In the genomic region with DNA sequence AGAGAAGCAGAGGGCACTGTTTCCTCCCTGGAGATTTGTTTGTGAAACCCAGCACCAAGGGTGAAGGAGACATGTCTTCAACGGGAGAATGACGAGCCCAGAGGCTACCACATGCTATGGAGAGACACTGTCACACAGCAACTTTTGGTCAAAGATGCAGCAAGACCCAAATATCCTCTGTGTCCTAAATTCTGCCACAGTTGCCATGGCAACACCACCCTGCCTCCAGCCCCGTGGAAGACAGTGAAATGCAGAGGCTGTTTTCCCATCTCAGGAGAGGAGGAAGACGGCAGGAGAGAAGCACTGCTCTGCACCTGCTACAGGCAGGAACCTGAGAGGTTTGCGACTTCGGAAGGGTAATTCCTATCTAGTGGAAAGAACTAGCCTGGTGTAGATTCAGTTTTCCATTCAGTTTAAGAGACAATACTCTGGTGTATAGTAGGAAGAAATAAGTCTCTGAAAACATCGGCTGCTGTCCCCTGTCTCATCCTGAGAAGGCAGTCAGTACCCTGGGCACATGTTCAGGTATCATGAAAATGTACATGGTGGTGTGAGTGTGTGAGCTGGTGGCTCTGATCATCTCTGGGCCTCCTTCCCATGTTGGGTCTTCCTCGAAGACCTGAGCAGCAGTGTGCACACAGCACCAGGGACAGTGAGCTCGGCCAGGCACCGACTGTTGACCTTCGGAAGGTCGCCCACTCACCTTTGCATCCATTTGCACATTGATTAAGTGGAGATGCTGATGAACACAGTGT, we compare ENCODE assay signal across 9 mouse cellular contexts.
DNase-seq lines count a peak whose midpoint lies in the region; ATAC-seq lines count a peak whose summit lies in the region.
"Had no signal": no experiment of that assay in that cellular context is flagged by ENCODE, and none has a peak within 500 bp of the region (broad histone marks: within the 10 kb centered on the region; RNA-seq: fewer than 3 reads in every experiment).

No protein-coding gene starts in this region.

- peak; percentile 71 to 73 for DNase-seq in cerebellum, postnatal 14 days
- peak; percentile 67 for DNase-seq in hindbrain, embryonic 11.5 days (ENCODE audit: low spot score)
- DNase-seq in left cerebral cortex, postnatal 36 days (ENCODE audit: low spot score in 2 of 2), result peak; percentile 81 to 83
- peak; percentile 79 for DNase-seq in right cerebral cortex, postnatal 14 days
- no peak for DNase-seq in ovary, postnatal 10 days (ENCODE audit: low spot score)
- DNase-seq in lung, postnatal 36 days, result no peak
- no peak for DNase-seq in spleen, postnatal 14 days (ENCODE audit: low spot score in 2 of 2)

- H3K4me1 ChIP-seq in hindbrain, embryonic 11.5 days (replicated peaks; ENCODE audit: control insufficient read depth, insufficient read depth, low read length), result peaks cover 5% of the 10 kb centered on the region; the same call in 1 of the 2 replicates
- no peaks in the 10 kb centered on the region for H3K4me1 ChIP-seq in heart, embryonic 11.5 days (ENCODE audit: control insufficient read depth, insufficient read depth, low read length)

- H3K36me3 ChIP-seq in hindbrain, embryonic 11.5 days (ENCODE audit: control insufficient read depth, insufficient read depth, low read length), result no peaks in the 10 kb centered on the region
- H3K36me3 ChIP-seq in heart, embryonic 11.5 days (ENCODE audit: control insufficient read depth, insufficient read depth, low read length), result no peaks in the 10 kb centered on the region

- no peak overlapping the region for H3K4me2 ChIP-seq in hindbrain, embryonic 11.5 days (replicated peaks; ENCODE audit: low read depth, low read length)
- H3K4me2 ChIP-seq in heart, embryonic 11.5 days, result no peak overlapping the region

- H3K9ac ChIP-seq in hindbrain, embryonic 11.5 days (ENCODE audit: low read depth, low read length), result no peak overlapping the region
- H3K9ac ChIP-seq in heart, embryonic 11.5 days (ENCODE audit: low read depth, low read length), result no peak overlapping the region

- no peaks in the 10 kb centered on the region for H3K27me3 ChIP-seq in hindbrain, embryonic 11.5 days (ENCODE audit: control insufficient read depth, insufficient read depth, low read length)
- H3K27me3 ChIP-seq in heart, embryonic 11.5 days (ENCODE audit: control insufficient read depth, insufficient read depth, low read length), result no peaks in the 10 kb centered on the region

- peak; percentile 20; the same call in 1 of the 2 replicates for ATAC-seq in hindbrain, embryonic 11.5 days (ENCODE audit: low FRiP score)
- no peak for ATAC-seq in heart, embryonic 11.5 days (replicated peaks; ENCODE audit: insufficient number of reproducible peaks, low FRiP score, low TSS enrichment)
- ATAC-seq: Patski had no signal

- WGBS in hindbrain, embryonic 11.5 days, result 53% methylated on average over 12 of the region's 12 CpGs
- 62% methylated on average over 12 of the region's 12 CpGs for WGBS in heart, embryonic 11.5 days (ENCODE audit: insufficient replicate concordance)

- no peak overlapping the region for H3K4me3 ChIP-seq in hindbrain, embryonic 11.5 days (ENCODE audit: low read depth, low read length)
- H3K4me3 ChIP-seq in heart, embryonic 11.5 days (ENCODE audit: low read depth, low read length), result no peak overlapping the region

- H3K27ac ChIP-seq in hindbrain, embryonic 11.5 days (ENCODE audit: low read depth, low read length), result no peak overlapping the region
- H3K27ac ChIP-seq in heart, embryonic 11.5 days (ENCODE audit: low read depth, low read length), result no peak overlapping the region

- intact Hi-C loops in left cerebral cortex, postnatal 36 days (cut with DNase I), result no loop called here

- no peaks in the 10 kb centered on the region for H3K9me3 ChIP-seq in hindbrain, embryonic 11.5 days (ENCODE audit: control insufficient read depth, low read length)
- H3K9me3 ChIP-seq in heart, embryonic 11.5 days (replicated peaks; ENCODE audit: control insufficient read depth, low read length), result no peaks in the 10 kb centered on the region

Comparison
In these comparisons a context has a peak if more than half of its experiments do, and no peak if none do; other contexts are left out.
1. DNase-seq: peak in cerebellum, postnatal 14 days (2 of 2), hindbrain, embryonic 11.5 days (single experiment), left cerebral cortex, postnatal 36 days (2 of 2) and right cerebral cortex, postnatal 14 days (single experiment); none in ovary, postnatal 10 days (single experiment), lung, postnatal 36 days (single experiment) and spleen, postnatal 14 days (0 of 2).